Mouse (Mus musculus): ENCODE measurements around the gene Dctn5. TPM values are rescaled to one million over a fixed set of nuclear protein-coding genes. Genes with fewer than 3 reads are reported as not detected.

Dctn5 gene
- polyA plus RNA-seq, 1 experiment, result 130 TPM

DNA sequence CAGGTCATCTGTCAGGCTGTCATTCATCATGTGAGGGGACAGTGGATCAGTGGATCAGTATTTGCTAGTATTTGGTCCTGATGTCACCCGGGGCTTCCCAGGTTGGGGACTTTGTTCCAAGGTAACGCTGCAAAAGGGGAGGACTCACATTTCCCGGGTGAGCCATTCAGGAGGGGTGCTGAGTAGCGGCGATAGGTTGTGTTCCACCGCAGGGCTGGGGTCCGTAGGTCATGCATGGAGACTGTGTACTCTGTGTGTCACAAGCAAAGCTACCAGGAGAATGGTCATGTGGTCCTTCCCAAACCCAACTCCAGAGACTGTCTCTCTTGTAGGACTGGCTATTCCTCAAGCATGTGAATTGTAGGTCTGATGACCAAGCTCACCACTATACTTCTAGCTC is 47.9 kb downstream of the Dctn5 start:
- Histone ChIP-seq H3K4me1 (replicated peaks; ENCODE audit: control insufficient read depth, insufficient read depth, low read length) (no peaks in the 10 kb centered on the region), H3K27me3 (ENCODE audit: control insufficient read depth, insufficient read depth, low read length) (no peaks in the 10 kb centered on the region), H3K36me3 (ENCODE audit: control insufficient read depth, insufficient read depth, low read length) (no peaks in the 10 kb centered on the region), H3K27ac (ENCODE audit: control insufficient read depth, insufficient read depth, low read length) (no peak overlapping the region), H3K4me3 (ENCODE audit: control insufficient read depth, insufficient read depth, low read length) (no peak overlapping the region)
- WGBS, result 91% methylated on average over 7 of the region's 7 CpGs
- TF ChIP-seq CTCF (IDR thresholded peaks at IDR 0.05; ENCODE audit: borderline replicate concordance, control insufficient read depth, extremely low read depth, insufficient read depth, low read length, poor library complexity) (no peak), POLR2A (IDR thresholded peaks at IDR 0.05; ENCODE audit: control insufficient read depth, extremely low read depth, insufficient read depth, low read length, poor library complexity) (no peak)
- no peak for DNase-seq

DNA sequence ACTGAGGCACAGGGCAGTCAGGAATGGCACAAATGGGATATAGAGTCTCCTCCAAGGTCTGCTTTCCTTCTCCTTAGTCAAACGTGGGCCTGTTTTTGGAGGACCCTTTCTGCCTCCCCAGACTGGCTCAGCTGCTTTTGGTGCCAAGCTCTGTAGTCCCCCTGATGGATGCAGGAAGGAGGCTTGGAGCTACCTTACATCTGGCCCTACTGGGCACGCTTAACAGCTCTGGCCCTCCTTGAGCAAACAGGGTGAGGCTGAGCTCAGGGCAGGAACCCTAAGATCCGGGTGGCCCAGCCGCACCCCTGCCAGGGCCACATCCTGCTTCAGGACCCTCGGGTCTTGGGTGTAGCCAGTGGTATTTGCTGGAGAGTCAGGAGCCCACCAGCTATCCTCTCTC is 51.7 kb downstream of the Dctn5 start:
- Histone ChIP-seq H3K4me3 (ENCODE audit: control insufficient read depth, insufficient read depth, low read length) (no peak overlapping the region), H3K4me1 (replicated peaks; ENCODE audit: control insufficient read depth, insufficient read depth, low read length) (no peaks in the 10 kb centered on the region), H3K27me3 (ENCODE audit: control insufficient read depth, insufficient read depth, low read length) (no peaks in the 10 kb centered on the region), H3K27ac (ENCODE audit: control insufficient read depth, insufficient read depth, low read length) (no peak overlapping the region), H3K36me3 (ENCODE audit: control insufficient read depth, insufficient read depth, low read length) (no peaks in the 10 kb centered on the region)
- no peak for TF ChIP-seq CTCF (IDR thresholded peaks at IDR 0.05; ENCODE audit: borderline replicate concordance, control insufficient read depth, extremely low read depth, insufficient read depth, low read length, poor library complexity)
- TF ChIP-seq POLR2A (IDR thresholded peaks at IDR 0.05; ENCODE audit: control insufficient read depth, extremely low read depth, insufficient read depth, low read length, poor library complexity), result no peak
- DNase-seq, result no peak
- 67% methylated on average over 5 of the region's 5 CpGs for WGBS

DNA sequence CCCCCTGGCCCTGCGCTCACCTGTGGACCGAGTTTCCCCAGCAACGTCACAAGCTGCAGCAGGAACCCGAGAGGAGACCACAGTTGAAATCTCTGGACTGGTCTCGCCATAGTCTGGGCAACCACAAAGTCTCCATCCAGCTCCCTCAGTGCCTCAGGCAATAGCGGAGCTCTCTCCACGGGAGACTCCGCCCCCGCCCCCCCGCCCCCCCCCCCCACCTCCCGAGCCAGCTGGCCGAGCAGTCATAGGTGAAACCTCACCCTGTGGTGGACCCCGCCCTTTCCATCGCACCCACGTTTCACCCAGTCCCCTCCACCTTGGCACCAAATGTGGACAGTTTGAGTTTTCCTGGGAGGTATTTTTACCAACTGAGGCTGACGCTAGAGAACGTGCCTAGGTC is 53.2 kb downstream of the Dctn5 start, which contains the start of gene Ern2:
TSS of gene Ern2 (minus strand) at position 165 of the 400 bp plus-strand sequence.
- Histone ChIP-seq H3K4me1 (replicated peaks; ENCODE audit: control insufficient read depth, insufficient read depth, low read length) (no peaks in the 10 kb centered on the region), H3K27me3 (ENCODE audit: control insufficient read depth, insufficient read depth, low read length) (no peaks in the 10 kb centered on the region), H3K27ac (ENCODE audit: control insufficient read depth, insufficient read depth, low read length) (no peak within 1 kb of the TSS), H3K4me3 (ENCODE audit: control insufficient read depth, insufficient read depth, low read length) (no peak within 1 kb of the TSS), H3K36me3 (ENCODE audit: control insufficient read depth, insufficient read depth, low read length) (no peaks in the 10 kb centered on the region)
- no peak for DNase-seq
- 14% methylated on average over 17 of the region's 17 CpGs for WGBS
- TF ChIP-seq POLR2A (IDR thresholded peaks at IDR 0.05; ENCODE audit: control insufficient read depth, extremely low read depth, insufficient read depth, low read length, poor library complexity) (no peak), CTCF (IDR thresholded peaks at IDR 0.05; ENCODE audit: borderline replicate concordance, control insufficient read depth, extremely low read depth, insufficient read depth, low read length, poor library complexity) (no peak)

DNA sequence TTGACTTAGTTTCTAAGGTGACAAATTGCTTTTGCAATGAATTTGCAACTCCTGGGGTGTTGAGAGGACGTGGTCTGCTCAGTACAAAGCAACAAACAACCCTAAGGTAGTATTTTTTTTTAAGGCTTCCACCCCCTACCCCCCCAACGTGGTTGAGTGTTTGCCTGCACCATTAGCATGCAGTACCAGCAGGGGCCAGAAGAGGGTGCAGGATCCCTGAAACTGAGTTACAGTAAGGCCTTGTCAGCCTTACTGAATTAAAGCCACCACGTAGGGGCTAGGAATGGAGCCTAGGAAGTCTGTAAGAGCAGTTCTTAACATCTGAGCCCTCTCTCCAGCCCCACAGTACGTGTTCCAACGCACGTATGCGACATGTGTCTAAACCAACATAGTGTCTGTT is 56.6 kb downstream of the Dctn5 start:
- Histone ChIP-seq H3K36me3 (ENCODE audit: control insufficient read depth, insufficient read depth, low read length) (no peaks in the 10 kb centered on the region), H3K4me1 (replicated peaks; ENCODE audit: control insufficient read depth, insufficient read depth, low read length) (no peaks in the 10 kb centered on the region), H3K27ac (ENCODE audit: control insufficient read depth, insufficient read depth, low read length) (no peak overlapping the region), H3K27me3 (ENCODE audit: control insufficient read depth, insufficient read depth, low read length) (no peaks in the 10 kb centered on the region), H3K4me3 (ENCODE audit: control insufficient read depth, insufficient read depth, low read length) (no peak overlapping the region)
- TF ChIP-seq POLR2A (IDR thresholded peaks at IDR 0.05; ENCODE audit: control insufficient read depth, extremely low read depth, insufficient read depth, low read length, poor library complexity) (no peak), CTCF (IDR thresholded peaks at IDR 0.05; ENCODE audit: borderline replicate concordance, control insufficient read depth, extremely low read depth, insufficient read depth, low read length, poor library complexity) (peak; percentile 57; the same call in 1 of the 2 replicates)
- 53% methylated on average over 7 of the region's 7 CpGs for WGBS
- peak; percentile 55 for DNase-seq

DNA sequence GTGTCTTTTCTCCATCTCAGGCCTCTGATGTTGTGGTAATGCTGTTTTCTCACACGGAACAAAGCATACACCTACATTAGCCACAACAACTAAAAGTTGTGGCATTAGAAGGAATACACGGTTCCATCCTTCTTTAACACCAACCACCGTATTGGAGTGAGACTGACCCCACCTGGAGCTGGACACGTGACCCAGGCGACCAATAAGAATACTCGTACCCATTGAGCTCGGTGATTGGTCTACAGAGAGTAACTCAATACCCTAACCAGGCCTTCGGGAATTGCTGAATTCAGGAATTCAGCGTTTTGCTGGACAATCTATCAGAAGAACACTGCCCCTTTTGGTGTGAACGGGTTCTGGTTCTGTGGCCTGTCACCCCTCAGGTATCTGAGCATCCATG is 58.3 kb downstream of the Dctn5 start:
- Histone ChIP-seq H3K27me3 (ENCODE audit: control insufficient read depth, insufficient read depth, low read length) (no peaks in the 10 kb centered on the region), H3K27ac (ENCODE audit: control insufficient read depth, insufficient read depth, low read length) (no peak overlapping the region), H3K4me1 (replicated peaks; ENCODE audit: control insufficient read depth, insufficient read depth, low read length) (no peaks in the 10 kb centered on the region), H3K4me3 (ENCODE audit: control insufficient read depth, insufficient read depth, low read length) (no peak overlapping the region), H3K36me3 (ENCODE audit: control insufficient read depth, insufficient read depth, low read length) (no peaks in the 10 kb centered on the region)
- 85% methylated on average over 10 of the region's 10 CpGs for WGBS
- TF ChIP-seq POLR2A (IDR thresholded peaks at IDR 0.05; ENCODE audit: control insufficient read depth, extremely low read depth, insufficient read depth, low read length, poor library complexity) (no peak), CTCF (IDR thresholded peaks at IDR 0.05; ENCODE audit: borderline replicate concordance, control insufficient read depth, extremely low read depth, insufficient read depth, low read length, poor library complexity) (no peak)
- DNase-seq, result no peak

DNA sequence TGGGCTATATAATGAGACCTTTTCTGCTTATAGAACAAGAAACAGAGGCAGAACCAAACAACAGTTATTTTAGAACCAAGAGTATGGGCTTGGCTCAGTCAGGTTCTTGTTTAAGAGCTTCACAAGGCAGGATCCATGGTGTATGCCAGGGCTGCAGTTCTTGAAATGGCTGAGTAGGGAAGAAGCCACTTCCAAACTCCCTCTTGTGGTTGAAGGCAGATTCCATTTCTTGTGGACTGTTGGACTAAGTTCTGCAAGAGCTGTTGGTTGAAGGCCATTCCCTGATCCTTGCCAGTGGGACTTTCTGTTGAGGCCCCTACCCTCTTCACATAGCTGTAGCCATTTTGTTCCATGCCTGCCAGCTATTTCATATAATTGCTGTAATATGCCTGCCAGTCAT is 61.1 kb downstream of the Dctn5 start:
- H3K27ac ChIP-seq (ENCODE audit: control insufficient read depth, insufficient read depth, low read length), result no peak overlapping the region
- H3K4me3 ChIP-seq (ENCODE audit: control insufficient read depth, insufficient read depth, low read length), result no peak overlapping the region
- H3K4me1 ChIP-seq (replicated peaks; ENCODE audit: control insufficient read depth, insufficient read depth, low read length), result no peaks in the 10 kb centered on the region
- no peaks in the 10 kb centered on the region for H3K27me3 ChIP-seq (ENCODE audit: control insufficient read depth, insufficient read depth, low read length)
- no peak for TF ChIP-seq POLR2A (IDR thresholded peaks at IDR 0.05; ENCODE audit: control insufficient read depth, extremely low read depth, insufficient read depth, low read length, poor library complexity)
- DNase-seq, result no peak
- no peaks in the 10 kb centered on the region for H3K36me3 ChIP-seq (ENCODE audit: control insufficient read depth, insufficient read depth, low read length)

DNA sequence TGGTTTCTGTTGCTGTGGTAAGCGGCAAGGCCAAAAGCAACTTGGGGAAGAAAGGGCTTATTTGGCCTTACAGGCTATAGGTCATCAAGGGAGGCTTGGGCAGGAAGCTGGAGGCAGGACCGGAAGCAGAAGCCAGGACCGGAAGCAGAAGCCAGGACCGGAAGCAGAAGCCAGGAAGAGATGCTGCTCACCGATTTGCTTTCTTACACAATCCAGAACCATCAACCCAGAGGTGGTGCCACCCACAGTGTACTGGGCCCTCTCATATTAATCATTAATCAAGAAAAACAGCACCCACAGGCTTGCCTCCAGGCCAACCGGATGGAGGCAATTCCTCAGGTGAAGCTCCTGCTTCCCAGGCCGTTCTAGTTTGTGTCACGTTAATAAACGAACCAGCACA is 63.9 kb downstream of the Dctn5 start:
- no peak for DNase-seq
- 76% methylated on average over 9 of the region's 9 CpGs for WGBS
- TF ChIP-seq CTCF (IDR thresholded peaks at IDR 0.05; ENCODE audit: borderline replicate concordance, control insufficient read depth, extremely low read depth, insufficient read depth, low read length, poor library complexity) (no peak), POLR2A (IDR thresholded peaks at IDR 0.05; ENCODE audit: control insufficient read depth, extremely low read depth, insufficient read depth, low read length, poor library complexity) (no peak)
- Histone ChIP-seq H3K4me3 (ENCODE audit: control insufficient read depth, insufficient read depth, low read length) (no peak overlapping the region), H3K27me3 (ENCODE audit: control insufficient read depth, insufficient read depth, low read length) (no peaks in the 10 kb centered on the region), H3K36me3 (ENCODE audit: control insufficient read depth, insufficient read depth, low read length) (no peaks in the 10 kb centered on the region), H3K4me1 (replicated peaks; ENCODE audit: control insufficient read depth, insufficient read depth, low read length) (no peaks in the 10 kb centered on the region), H3K27ac (ENCODE audit: control insufficient read depth, insufficient read depth, low read length) (no peak overlapping the region)
